Mouse (Mus musculus): ENCODE measurements around the gene Rhd. TPM values are rescaled to one million over a fixed set of nuclear protein-coding genes. Genes with fewer than 3 reads are reported as not detected.
"Not testable (repeated sequence)": the region's sequence is repeated elsewhere in the genome, so short reads cannot be mapped to it uniquely, and the experiment has no call there.

Rhd gene
- total and polyA plus RNA-seq, 2 experiments from 2014 or later, result 0.98 to 1.5 TPM

DNA sequence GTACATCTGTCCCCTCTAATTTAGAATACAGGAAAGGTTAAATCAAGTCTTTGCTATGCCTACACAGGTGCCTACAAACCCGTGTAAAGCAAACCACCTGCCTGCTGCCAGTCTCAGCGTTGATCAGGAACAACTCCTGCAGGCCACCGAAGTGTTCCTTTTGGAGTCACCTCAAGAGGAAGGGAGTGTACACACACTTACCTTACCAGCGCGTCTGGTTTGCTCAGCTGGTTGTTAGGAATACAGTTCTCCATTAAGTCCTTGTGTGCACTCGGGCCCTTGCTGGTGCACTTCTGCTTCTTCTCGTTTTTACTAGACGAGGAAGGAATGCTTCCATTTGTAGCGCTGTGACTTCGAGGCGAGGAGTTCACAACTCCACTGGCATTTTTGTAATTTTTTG, 36.5 kb upstream of the Rhd start:
- Histone ChIP-seq H3K27me3 (ENCODE audit: insufficient read depth, low read length) (no peaks in the 10 kb centered on the region), H3K4me1 (ENCODE audit: insufficient read depth, low read length) (no peaks in the 10 kb centered on the region), H3K9me3 (ENCODE audit: low read length) (no peaks in the 10 kb centered on the region), H3K4me2 (ENCODE audit: low read depth, low read length, poor library complexity, severe bottlenecking) (no peak overlapping the region), H3K9ac (replicated peaks; ENCODE audit: low read length, poor library complexity, severe bottlenecking) (no peak overlapping the region), H3K36me3 (ENCODE audit: insufficient read depth, low read length) (peaks cover 11% of the 10 kb centered on the region), H3K27ac (ENCODE audit: low read depth, low read length) (no peak overlapping the region), H3K4me3 (ENCODE audit: low read depth, low read length) (no peak overlapping the region)
- ATAC-seq (ENCODE audit: low FRiP score), result no peak
- 93% methylated on average over 11 of the region's 11 CpGs for WGBS
- DNase-seq (ENCODE audit: low spot score), result no peak
- TF ChIP-seq CTCF (IDR thresholded peaks at IDR 0.05), result no peak

DNA sequence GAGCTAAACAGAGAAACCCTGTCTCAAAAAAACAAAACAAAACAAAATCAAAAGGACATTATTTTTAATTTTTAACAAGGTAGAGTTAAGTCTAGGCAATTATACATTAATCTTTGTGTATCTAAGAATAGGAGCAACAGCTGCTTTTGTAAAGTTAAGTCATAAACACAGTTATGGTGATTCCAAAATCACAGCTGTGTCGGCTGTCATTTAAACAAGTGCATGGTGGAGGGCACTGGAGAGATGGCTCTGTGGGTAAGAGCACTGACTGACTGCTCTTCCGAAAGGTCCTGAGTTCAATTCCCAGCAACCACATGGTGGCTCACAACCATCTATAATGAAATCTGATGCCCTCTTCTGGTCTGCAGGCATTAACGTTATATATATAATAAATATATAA, 32.4 kb upstream of the Rhd start:
- H3K9me3 ChIP-seq (ENCODE audit: low read length), result no peaks in the 10 kb centered on the region
- H3K36me3 ChIP-seq (ENCODE audit: insufficient read depth, low read length), result peaks cover 13% of the 10 kb centered on the region; the same call in 1 of the 2 replicates
- H3K27me3 ChIP-seq (ENCODE audit: insufficient read depth, low read length), result no peaks in the 10 kb centered on the region
- no peaks in the 10 kb centered on the region for H3K4me1 ChIP-seq (ENCODE audit: insufficient read depth, low read length)
- no peak for TF ChIP-seq CTCF (IDR thresholded peaks at IDR 0.05)
- H3K9ac ChIP-seq (replicated peaks; ENCODE audit: low read length, poor library complexity, severe bottlenecking), result no peak overlapping the region
- 91% methylated on average over 3 of the region's 3 CpGs for WGBS
- ATAC-seq (ENCODE audit: low FRiP score) (no peak), DNase-seq (ENCODE audit: low spot score) (no peak)
- no peak overlapping the region for H3K27ac ChIP-seq (ENCODE audit: low read depth, low read length)
- H3K4me2 ChIP-seq (ENCODE audit: low read depth, low read length, poor library complexity, severe bottlenecking), result no peak overlapping the region
- no peak overlapping the region for H3K4me3 ChIP-seq (ENCODE audit: low read depth, low read length)

DNA sequence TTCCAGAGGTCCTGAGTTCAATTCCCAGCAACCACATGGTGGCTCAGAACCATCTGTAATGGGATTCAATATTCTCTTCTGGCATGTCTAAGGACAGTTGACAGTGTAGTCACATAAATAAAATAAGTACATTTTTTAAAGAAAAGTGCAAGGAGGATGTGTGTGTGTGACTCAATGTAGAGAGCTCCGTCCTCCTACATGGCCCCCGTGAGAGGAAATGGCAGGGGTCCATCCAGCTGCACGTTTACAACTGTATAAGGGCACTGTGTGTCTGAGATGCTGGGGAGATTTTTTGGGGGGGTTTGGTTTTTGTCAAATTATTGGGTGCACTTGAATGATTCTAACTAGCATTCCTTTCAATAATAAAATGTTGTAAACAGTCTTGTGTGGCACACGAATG, 28.9 kb upstream of the Rhd start:
- Histone ChIP-seq H3K9me3 (ENCODE audit: low read length) (no peaks in the 10 kb centered on the region), H3K4me2 (ENCODE audit: low read depth, low read length, poor library complexity, severe bottlenecking) (no peak overlapping the region), H3K36me3 (ENCODE audit: insufficient read depth, low read length) (peaks cover 10% of the 10 kb centered on the region; the same call in 1 of the 2 replicates), H3K27ac (ENCODE audit: low read depth, low read length) (no peak overlapping the region), H3K27me3 (ENCODE audit: insufficient read depth, low read length) (no peaks in the 10 kb centered on the region), H3K4me1 (ENCODE audit: insufficient read depth, low read length) (no peaks in the 10 kb centered on the region), H3K4me3 (ENCODE audit: low read depth, low read length) (no peak overlapping the region), H3K9ac (replicated peaks; ENCODE audit: low read length, poor library complexity, severe bottlenecking) (no peak overlapping the region)
- ATAC-seq (ENCODE audit: low FRiP score) (no peak), DNase-seq (ENCODE audit: low spot score) (no peak)
- 89% methylated on average over 4 of the region's 4 CpGs for WGBS
- no peak for TF ChIP-seq CTCF (IDR thresholded peaks at IDR 0.05)

DNA sequence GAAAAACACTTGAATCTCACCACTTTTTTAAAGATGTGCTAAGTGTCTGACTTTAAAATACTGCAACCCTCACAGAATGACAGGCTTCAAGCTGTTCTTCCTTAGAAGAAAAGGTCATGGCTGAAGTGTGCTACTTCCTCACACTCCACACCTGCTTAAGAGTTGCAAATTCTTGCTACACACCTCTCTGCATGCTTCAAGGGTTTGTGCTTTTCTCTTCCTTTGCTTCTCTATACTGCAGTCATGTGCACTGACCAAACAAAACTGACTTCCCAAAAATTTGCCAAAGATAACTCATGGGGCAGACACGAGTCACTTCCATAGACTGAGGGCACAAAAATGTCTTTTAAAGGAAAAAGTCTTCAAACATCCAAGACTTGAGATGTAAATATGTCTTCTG, 26.1 kb upstream of the Rhd start:
- Histone ChIP-seq H3K4me3 (ENCODE audit: low read depth, low read length) (no peak overlapping the region), H3K9ac (replicated peaks; ENCODE audit: low read length, poor library complexity, severe bottlenecking) (no peak overlapping the region), H3K4me2 (ENCODE audit: low read depth, low read length, poor library complexity, severe bottlenecking) (no peak overlapping the region), H3K27me3 (ENCODE audit: insufficient read depth, low read length) (no peaks in the 10 kb centered on the region), H3K4me1 (ENCODE audit: insufficient read depth, low read length) (no peaks in the 10 kb centered on the region), H3K36me3 (ENCODE audit: insufficient read depth, low read length) (peaks cover 10% of the 10 kb centered on the region; the same call in 1 of the 2 replicates), H3K27ac (ENCODE audit: low read depth, low read length) (no peak overlapping the region), H3K9me3 (ENCODE audit: low read length) (no peaks in the 10 kb centered on the region)
- ATAC-seq (ENCODE audit: low FRiP score), result no peak
- TF ChIP-seq CTCF (IDR thresholded peaks at IDR 0.05), result no peak
- no peak for DNase-seq (ENCODE audit: low spot score)
- WGBS, result 79% methylated on average over 1 of the region's 1 CpGs

DNA sequence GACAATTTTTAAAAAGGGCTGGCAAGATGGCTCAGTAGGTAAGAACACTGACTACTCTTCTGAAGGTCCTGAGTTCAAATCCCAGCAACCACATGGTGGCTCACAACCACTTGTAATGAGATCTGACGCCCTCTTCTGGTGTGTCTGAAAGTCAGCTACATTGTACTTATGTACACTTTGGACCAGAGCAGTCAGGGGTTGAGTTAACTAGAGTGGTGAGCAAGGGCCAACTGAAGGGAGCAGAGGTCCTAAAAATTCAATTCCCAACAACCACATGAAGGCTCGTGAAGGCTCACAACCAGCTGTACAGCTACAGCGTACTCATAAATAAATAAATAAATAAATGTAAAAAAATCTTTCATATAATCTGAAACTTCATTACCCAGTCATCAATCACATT, 25.6 kb upstream of the Rhd start:
- H3K27me3 ChIP-seq (ENCODE audit: insufficient read depth, low read length); H3K27ac ChIP-seq (ENCODE audit: low read depth, low read length); H3K9me3 ChIP-seq (ENCODE audit: low read length); DNase-seq (ENCODE audit: low spot score); H3K9ac ChIP-seq (replicated peaks; ENCODE audit: low read length, poor library complexity, severe bottlenecking); H3K4me1 ChIP-seq (ENCODE audit: insufficient read depth, low read length); H3K36me3 ChIP-seq (ENCODE audit: insufficient read depth, low read length); H3K4me3 ChIP-seq (ENCODE audit: low read depth, low read length); H3K4me2 ChIP-seq (ENCODE audit: low read depth, low read length, poor library complexity, severe bottlenecking); ATAC-seq (ENCODE audit: low FRiP score): not testable (repeated sequence)
- WGBS, result 88% methylated on average over 3 of the region's 3 CpGs

DNA sequence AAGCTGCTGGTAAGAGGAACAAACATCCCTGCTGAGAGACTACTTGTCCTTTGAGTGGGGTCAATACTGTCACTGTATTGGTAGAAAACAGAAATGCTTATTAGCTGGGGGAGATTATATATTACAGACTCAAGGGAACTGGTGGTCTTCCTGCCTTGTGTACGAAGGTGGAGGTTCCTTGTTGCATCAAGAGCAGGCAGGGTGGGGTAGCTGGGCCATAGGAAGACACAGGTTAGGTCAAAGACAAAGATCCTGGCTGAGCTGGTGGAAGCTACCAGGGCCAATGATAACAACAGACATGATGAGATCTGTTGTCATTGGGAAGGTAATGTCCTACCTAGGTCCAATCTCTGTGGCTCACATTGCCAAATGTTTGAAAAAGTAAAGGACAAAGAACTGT, 24.1 kb upstream of the Rhd start:
- Histone ChIP-seq H3K9ac (replicated peaks; ENCODE audit: low read length, poor library complexity, severe bottlenecking) (no peak overlapping the region), H3K4me3 (ENCODE audit: low read depth, low read length) (no peak overlapping the region), H3K4me2 (ENCODE audit: low read depth, low read length, poor library complexity, severe bottlenecking) (no peak overlapping the region), H3K4me1 (ENCODE audit: insufficient read depth, low read length) (no peaks in the 10 kb centered on the region), H3K27me3 (ENCODE audit: insufficient read depth, low read length) (no peaks in the 10 kb centered on the region), H3K36me3 (ENCODE audit: insufficient read depth, low read length) (peaks cover 10% of the 10 kb centered on the region; the same call in 1 of the 2 replicates), H3K9me3 (ENCODE audit: low read length) (no peaks in the 10 kb centered on the region), H3K27ac (ENCODE audit: low read depth, low read length) (no peak overlapping the region)
- DNase-seq (ENCODE audit: low spot score) (no peak), ATAC-seq (ENCODE audit: low FRiP score) (no peak)
- WGBS, result 97% methylated on average over 1 of the region's 1 CpGs
- no peak for TF ChIP-seq CTCF (IDR thresholded peaks at IDR 0.05)

Measured in midbrain, postnatal 0 days (tissue).